Mouse (Mus musculus) limb, embryonic 14.5 days (tissue): ENCODE measurements around the gene Magi1. TPM values are rescaled to one million over a fixed set of nuclear protein-coding genes. Genes with fewer than 3 reads are reported as not detected.

ENCODE experiments used
- ATAC-seq: fragments of 200-750 bp; cut with Nextera tagmentation; 2 replicates; pipeline ENCODE4 v1.8.0; 2017; ENCODE audit warnings: low read depth, moderate number of reproducible peaks, moderate TSS enrichment; ENCODE audit not compliant: low FRiP score
- DNase-seq: peaks from one replicate; pipeline ENCODE4 v3.0.0-alpha.2; 2015; ENCODE audit warnings: low spot score
- H3K27ac ChIP-seq: fragments of 300-500 bp; sonication (generic); replicated peaks from 2 replicates; pipeline ENCODE4 v1.5.1; 2014; ENCODE audit warnings: low read depth, mild to moderate bottlenecking, low read length, moderate library complexity, mixed read lengths
- H3K27me3 ChIP-seq: fragments of 300-500 bp; sonication (generic); 2 replicates; pipeline ENCODE4 v1.6.1; 2014; ENCODE audit warnings: low read length, mixed read lengths; ENCODE audit not compliant: control insufficient read depth, insufficient read depth
- H3K36me3 ChIP-seq: fragments of 300-500 bp; sonication (generic); 2 replicates; pipeline ENCODE4 v1.6.1; 2014; ENCODE audit warnings: mild to moderate bottlenecking, low read length, moderate library complexity, mixed read lengths; ENCODE audit not compliant: control insufficient read depth, insufficient read depth
- H3K4me1 ChIP-seq: fragments of 300-500 bp; sonication (generic); 2 replicates; pipeline ENCODE4 v1.6.1; 2014; ENCODE audit warnings: antibody characterized with exemption, low read length, mixed read lengths; ENCODE audit not compliant: control insufficient read depth, insufficient read depth
- H3K4me2 ChIP-seq: fragments of 300-500 bp; sonication (generic); replicated peaks from 2 replicates; pipeline ENCODE4 v1.6.1; 2014; ENCODE audit warnings: low read depth, mild to moderate bottlenecking, low read length, moderate library complexity; ENCODE audit not compliant: severe bottlenecking
- H3K4me3 ChIP-seq: fragments of 300-500 bp; sonication (generic); replicated peaks from 2 replicates; pipeline ENCODE4 v1.5.1; 2014; ENCODE audit warnings: low read length
- H3K9ac ChIP-seq: fragments of 300-500 bp; sonication (generic); 2 replicates; pipeline ENCODE4 v1.6.1; 2014; ENCODE audit warnings: mild to moderate bottlenecking, low read depth, low read length, moderate library complexity; ENCODE audit not compliant: severe bottlenecking
- H3K9me3 ChIP-seq: fragments of 300-500 bp; sonication (generic); 2 replicates; pipeline ENCODE4 v1.6.1; 2016; ENCODE audit warnings: low read length; ENCODE audit not compliant: control insufficient read depth
- POLR2A ChIP-seq: fragments of 200-500 bp; IDR thresholded peaks from 2 replicates; pipeline ENCODE4 v1.8.0; 2012; ENCODE audit warnings: inconsistent platforms, mild to moderate bottlenecking, moderate library complexity, borderline replicate concordance; ENCODE audit not compliant: insufficient read depth, insufficient read length; ENCODE audit errors: extremely low read depth
- WGBS: fragments of 180-500 bp; shearing (Covaris S2); extraction: QIAGEN DNeasy Blood & Tissue Kit; methylation state at CpG from one replicate; pipeline ENCODE4 v1.1.7; 2014; 5-methylcytosine and 5-hydroxymethylcytosine counted together
- polyA plus RNA-seq, 2 experiments: library from polyadenylated mRNA; depleted of rRNA in 1 of 2; stranded (reverse) in 1 of 2; unstranded in 1 of 2; fragments of >200 nt; fragmentation: Nextera tagmentation in 1 of 2; extraction: Ambion mirVana in 1 of 2; gene quantifications; 2 replicates each; pipeline versions ENCODE4 v1.2.1 to v1.2.3; 2012 to 2014

Gene Magi1
- polyA plus RNA-seq, 2 experiments = 9.7 to 15.0 TPM

DNA sequence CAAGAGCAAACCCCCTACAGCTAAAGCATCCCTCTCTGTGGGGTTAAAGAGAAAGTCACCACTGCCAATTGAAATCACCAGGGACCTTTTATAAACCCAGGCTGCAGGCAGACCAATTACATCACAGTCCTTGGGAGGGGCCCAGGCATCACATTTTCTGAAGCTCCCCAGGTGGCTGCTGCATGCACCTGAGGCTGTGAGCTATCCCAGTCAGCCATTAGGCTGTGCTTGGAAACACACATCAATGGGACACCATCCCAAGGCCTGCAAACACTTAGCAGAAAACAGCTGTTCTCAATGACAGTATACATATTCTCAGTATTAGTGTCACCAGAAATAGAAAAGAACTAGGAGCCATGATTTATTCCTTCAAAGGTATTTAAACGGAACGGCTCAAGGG lies 617.0 kb downstream of the Magi1 start:
- Histone ChIP-seq H3K4me2 (no peak overlapping the region), H3K27me3 (no peaks in the 10 kb centered on the region), H3K4me3 (no peak overlapping the region), H3K9me3 (no peaks in the 10 kb centered on the region), H3K9ac (no peak overlapping the region), H3K36me3 (no peaks in the 10 kb centered on the region), H3K27ac (peak overlapping the region; percentile 26; the same call in 1 of the 2 replicates), H3K4me1 (peaks cover 8% of the 10 kb centered on the region)
- WGBS = 10% methylated on average over 2 of the region's 2 CpGs
- no peak for TF ChIP-seq POLR2A
- DNase-seq (peak; percentile 55), ATAC-seq (peak; percentile 81)

DNA sequence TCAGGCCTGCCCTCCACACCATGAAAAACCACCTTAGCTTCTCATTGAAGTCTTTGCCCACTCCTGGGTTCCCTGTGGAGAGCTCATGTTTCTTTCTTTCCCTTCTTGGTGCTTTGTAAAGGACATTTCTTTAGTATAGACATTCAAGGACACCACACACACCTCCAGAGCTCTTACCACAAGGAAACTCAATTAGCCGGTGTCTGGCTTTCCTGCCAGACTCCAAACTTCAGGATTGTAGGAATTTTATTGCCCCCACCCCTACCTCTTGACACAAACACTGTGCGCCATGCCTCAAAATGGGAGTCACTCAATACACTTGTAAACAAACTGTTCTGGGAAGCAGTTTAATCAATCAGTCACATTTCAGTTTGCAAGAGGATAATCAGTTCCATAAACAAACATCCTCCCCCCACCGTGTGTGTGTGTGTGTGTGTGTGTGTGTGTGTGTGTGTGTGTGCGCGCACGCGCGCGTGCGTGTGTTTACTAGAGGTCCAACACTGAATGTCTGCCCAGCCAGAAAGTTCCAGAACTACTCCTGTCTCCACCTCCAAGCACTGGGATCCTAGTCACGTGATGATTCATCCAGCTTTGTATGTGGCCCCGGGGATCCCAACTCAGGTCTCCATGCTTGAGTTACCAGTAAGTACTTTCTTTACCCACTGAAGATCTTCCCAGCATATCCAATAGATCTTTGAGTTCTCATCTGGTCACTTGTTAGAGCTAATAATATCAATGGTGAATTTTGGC lies 618.5 kb downstream of the Magi1 start:
- Histone ChIP-seq H3K36me3 (no peaks in the 10 kb centered on the region), H3K27ac (no peak overlapping the region), H3K4me3 (no peak overlapping the region), H3K9me3 (no peaks in the 10 kb centered on the region), H3K27me3 (no peaks in the 10 kb centered on the region), H3K4me1 (peaks cover 8% of the 10 kb centered on the region), H3K4me2 (no peak overlapping the region), H3K9ac (no peak overlapping the region)
- ATAC-seq (no peak), DNase-seq (no peak)
- no peak for TF ChIP-seq POLR2A
- 83% methylated on average over 12 of the region's 12 CpGs for WGBS

DNA sequence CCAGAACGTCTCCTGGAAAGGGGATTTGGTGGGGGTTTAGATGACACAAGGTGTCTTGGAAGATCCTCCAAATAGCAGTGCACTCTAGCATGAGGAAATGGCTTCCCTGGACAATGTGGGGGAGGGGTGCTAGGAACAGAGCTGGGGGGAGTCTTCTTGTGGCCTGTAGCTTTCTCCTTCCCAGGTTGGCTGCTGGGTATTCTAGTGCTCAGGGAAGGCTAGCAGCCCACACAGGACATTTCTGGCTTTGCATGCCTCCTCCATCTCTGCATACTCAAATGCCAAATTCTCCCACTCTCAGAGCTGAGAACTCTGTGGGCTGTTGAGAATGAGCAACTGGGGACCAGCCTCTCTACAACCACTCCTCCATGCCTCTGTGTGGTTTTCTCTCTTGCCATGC lies 622.6 kb downstream of the Magi1 start:
- Histone ChIP-seq H3K4me2 (no peak overlapping the region), H3K4me3 (no peak overlapping the region), H3K27me3 (no peaks in the 10 kb centered on the region), H3K9me3 (no peaks in the 10 kb centered on the region), H3K27ac (no peak overlapping the region), H3K4me1 (no peaks in the 10 kb centered on the region), H3K36me3 (no peaks in the 10 kb centered on the region), H3K9ac (no peak overlapping the region)
- ATAC-seq (no peak), DNase-seq (no peak)
- TF ChIP-seq POLR2A = no peak
- 23% methylated on average over 1 of the region's 1 CpGs for WGBS

DNA sequence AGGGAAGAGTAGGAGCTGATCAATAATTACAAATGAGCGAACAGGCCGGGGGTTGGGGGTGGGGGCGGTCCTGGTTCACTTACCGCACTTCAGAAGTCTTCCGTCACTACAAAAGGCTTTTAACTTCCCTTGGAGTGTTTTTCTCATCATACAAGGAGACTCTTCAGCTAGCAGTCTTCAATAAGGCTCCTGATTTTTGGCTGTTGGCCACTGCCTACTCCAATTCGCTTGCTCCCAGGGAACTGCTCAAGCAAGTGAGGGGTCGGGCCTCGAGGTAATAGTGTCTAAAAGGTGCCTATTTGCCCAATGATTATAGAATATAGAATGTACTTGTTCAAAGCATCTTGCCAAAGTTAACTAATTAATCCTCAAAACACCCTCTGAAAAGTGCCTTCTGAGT lies 624.2 kb downstream of the Magi1 start:
- no peaks in the 10 kb centered on the region for H3K4me1 ChIP-seq
- H3K9ac ChIP-seq = no peak overlapping the region
- WGBS = 68% methylated on average over 8 of the region's 8 CpGs
- no peak for ATAC-seq
- H3K9me3 ChIP-seq = no peaks in the 10 kb centered on the region
- no peak overlapping the region for H3K4me3 ChIP-seq
- H3K36me3 ChIP-seq = no peaks in the 10 kb centered on the region
- DNase-seq = no peak
- H3K27me3 ChIP-seq = no peaks in the 10 kb centered on the region
- no peak overlapping the region for H3K4me2 ChIP-seq
- TF ChIP-seq POLR2A = no peak
- no peak overlapping the region for H3K27ac ChIP-seq

DNA sequence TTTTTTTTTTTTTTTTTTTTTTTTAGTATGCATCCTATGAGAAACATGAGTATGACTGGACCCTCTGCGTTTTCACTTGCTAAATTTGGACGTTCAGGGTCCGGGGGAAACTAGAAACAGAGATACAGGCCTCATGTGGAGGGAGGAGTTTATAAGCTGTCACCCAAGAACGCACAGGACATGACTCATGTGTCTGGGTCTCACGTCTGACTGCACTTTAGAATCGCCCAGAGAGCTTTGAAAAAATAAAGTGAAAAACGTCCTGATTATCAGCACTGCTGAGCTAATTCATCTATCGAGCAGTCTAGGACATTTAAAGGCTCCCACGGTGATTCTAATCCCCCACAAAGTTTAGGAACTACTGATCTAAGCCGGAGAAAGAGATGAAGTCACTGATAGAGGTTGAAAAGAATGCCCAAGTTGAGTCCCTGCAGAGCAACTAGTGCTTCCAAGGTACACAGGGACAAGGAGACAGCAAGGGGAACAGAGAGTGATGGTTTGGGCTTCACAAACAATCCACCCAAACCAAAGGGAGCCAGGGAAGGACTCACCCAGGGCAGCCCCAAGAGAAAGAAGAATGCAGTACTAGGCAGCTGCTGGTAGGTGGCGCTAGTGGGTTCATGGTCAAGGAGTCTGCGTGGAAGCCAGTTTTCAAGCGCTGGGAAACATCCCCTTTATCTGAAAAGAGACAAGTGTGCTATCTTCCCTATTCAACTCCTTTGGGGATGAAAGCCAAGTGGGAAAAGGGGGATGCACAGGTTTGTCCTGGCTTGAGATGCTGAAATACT lies 626.3 kb downstream of the Magi1 start:
- H3K36me3 ChIP-seq = no peaks in the 10 kb centered on the region
- TF ChIP-seq POLR2A = no peak
- no peaks in the 10 kb centered on the region for H3K27me3 ChIP-seq
- no peaks in the 10 kb centered on the region for H3K4me1 ChIP-seq
- 27% methylated on average over 13 of the region's 13 CpGs for WGBS
- H3K9ac ChIP-seq = no peak overlapping the region
- no peak overlapping the region for H3K27ac ChIP-seq
- no peak overlapping the region for H3K4me2 ChIP-seq
- ATAC-seq = peak; percentile 63; the same call in 1 of the 2 replicates
- no peak overlapping the region for H3K4me3 ChIP-seq
- H3K9me3 ChIP-seq = no peaks in the 10 kb centered on the region
- DNase-seq = peak; percentile 26
